Mouse (Mus musculus) gastrocnemius, adult 18-20 months (tissue): Measurements from ENCODE around the gene Ugdh. TPM values are rescaled to one million over a fixed set of nuclear protein-coding genes. Genes with fewer than 3 reads are reported as not detected.

Source experiments
- total RNA-seq, 2 experiments: library from RNA; stranded (reverse); gene quantifications; 2 replicates each; pipeline ENCODE4 v1.2.3; 2021

Ugdh gene
- total RNA-seq, 2 experiments from 2014 or later: 6.9 to 13.1 TPM

Other genes with a start within 250 kb of the Ugdh start
- 1 to 10 TPM in 1 of 2 experiments, under 1 TPM in 1; 0.71 to 1.8 TPM for gene Wdr19, start 236.3 kb downstream of the Ugdh start, total RNA-seq
- gene Rfc1, start 100.3 kb downstream of the Ugdh start, total RNA-seq: 10 to 100 TPM; 29.6 to 30.1 TPM
- gene Klb, start 87.6 kb downstream of the Ugdh start, total RNA-seq: under 1 TPM; 0.18 to 0.26 TPM
- gene Rpl9, start 44.5 kb downstream of the Ugdh start, total RNA-seq: 100 to 1,000 TPM; 558 to 781 TPM
- 10 to 100 TPM; 44.5 to 51.0 TPM for gene Lias, start 44.5 kb downstream of the Ugdh start, total RNA-seq
- not detected for gene Gm43552, start 56.9 kb upstream of the Ugdh start, total RNA-seq
- 10 to 100 TPM; 29.6 to 39.0 TPM for gene Smim14, start 101.2 kb upstream of the Ugdh start, total RNA-seq
- gene Ube2k, start 101.3 kb upstream of the Ugdh start, total RNA-seq: 10 to 100 TPM; 61.4 to 72.0 TPM